Mouse (Mus musculus): Measurements from ENCODE around the gene Saysd1. TPM values are rescaled to one million over a fixed set of nuclear protein-coding genes. Genes with fewer than 3 reads are reported as not detected.
"Not testable (repeated sequence)": the region's sequence is repeated elsewhere in the genome, so short reads cannot be mapped to it uniquely, and the experiment has no call there.

The Saysd1 gene
- polyA plus RNA-seq, 1 experiment, result 5.9 TPM

DNA sequence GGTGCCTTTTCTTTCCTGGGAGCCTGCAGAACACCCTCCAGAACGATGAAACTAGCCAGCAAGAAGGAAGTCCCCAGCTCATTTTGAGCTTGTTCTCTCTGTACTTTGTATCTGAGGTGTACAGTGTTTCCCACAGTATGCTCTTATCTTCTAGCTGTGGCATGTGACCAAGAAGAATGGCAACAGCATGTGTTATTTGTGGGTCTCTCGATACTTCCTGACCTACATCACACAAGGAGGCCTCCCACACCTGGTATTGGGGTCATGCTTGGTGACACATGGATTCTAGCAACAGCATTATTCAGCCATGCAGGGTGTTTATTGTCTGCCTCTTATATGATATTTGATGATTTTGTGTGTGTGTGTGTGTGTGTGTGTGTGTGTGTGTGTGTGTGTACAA is 96.5 kb downstream of the Saysd1 start:
- TF ChIP-seq POLR2A (IDR thresholded peaks at IDR 0.05; ENCODE audit: borderline replicate concordance, control insufficient read depth, low read depth, low read length) (no peak), CTCF (IDR thresholded peaks at IDR 0.05; ENCODE audit: control insufficient read depth, insufficient read depth, low read length) (no peak)
- WGBS, result 31% methylated on average over 2 of the region's 2 CpGs
- no peak overlapping the region for H3K4me3 ChIP-seq (replicated peaks; ENCODE audit: control insufficient read depth, low read depth, low read length)
- H3K4me1 ChIP-seq (ENCODE audit: control insufficient read depth, insufficient read depth, low read length), result no peaks in the 10 kb centered on the region
- H3K27ac ChIP-seq (ENCODE audit: control insufficient read depth, insufficient read depth, low read depth, low read length, poor library complexity), result no peak overlapping the region

- TF ChIP-seq CTCF (IDR thresholded peaks at IDR 0.05; ENCODE audit: control insufficient read depth, insufficient read depth, low read length) (no peak), POLR2A (IDR thresholded peaks at IDR 0.05; ENCODE audit: borderline replicate concordance, control insufficient read depth, low read depth, low read length) (no peak)
- Histone ChIP-seq H3K27ac (ENCODE audit: control insufficient read depth, insufficient read depth, low read depth, low read length, poor library complexity) (no peak overlapping the region), H3K4me1 (ENCODE audit: control insufficient read depth, insufficient read depth, low read length) (no peaks in the 10 kb centered on the region), H3K4me3 (replicated peaks; ENCODE audit: control insufficient read depth, low read depth, low read length) (no peak overlapping the region)
- WGBS, result 19% methylated on average over 4 of the region's 4 CpGs
Observed at GRCm38 (mm10) chr14:20040976-20041375, 97.4 kb downstream of the Saysd1 start.

GRCm38 (mm10) chr14:20039795-20040194 is 98.5 kb downstream of the Saysd1 start:
- Histone ChIP-seq H3K4me1 (ENCODE audit: control insufficient read depth, insufficient read depth, low read length) (no peaks in the 10 kb centered on the region), H3K4me3 (replicated peaks; ENCODE audit: control insufficient read depth, low read depth, low read length) (no peak overlapping the region), H3K27ac (ENCODE audit: control insufficient read depth, insufficient read depth, low read depth, low read length, poor library complexity) (no peak overlapping the region)
- TF ChIP-seq POLR2A (IDR thresholded peaks at IDR 0.05; ENCODE audit: borderline replicate concordance, control insufficient read depth, low read depth, low read length) (no peak), CTCF (IDR thresholded peaks at IDR 0.05; ENCODE audit: control insufficient read depth, insufficient read depth, low read length) (no peak)
- WGBS, result 62% methylated on average over 2 of the region's 2 CpGs

- TF ChIP-seq POLR2A (IDR thresholded peaks at IDR 0.05; ENCODE audit: borderline replicate concordance, control insufficient read depth, low read depth, low read length), result no peak
- no peak for TF ChIP-seq CTCF (IDR thresholded peaks at IDR 0.05; ENCODE audit: control insufficient read depth, insufficient read depth, low read length)
- Histone ChIP-seq H3K4me3 (replicated peaks; ENCODE audit: control insufficient read depth, low read depth, low read length) (no peak overlapping the region), H3K4me1 (ENCODE audit: control insufficient read depth, insufficient read depth, low read length) (no peaks in the 10 kb centered on the region), H3K27ac (ENCODE audit: control insufficient read depth, insufficient read depth, low read depth, low read length, poor library complexity) (no peak overlapping the region)
- 68% methylated on average over 2 of the region's 3 CpGs for WGBS
Observed at GRCm38 (mm10) chr14:20032738-20033116, 105.6 kb downstream of the Saysd1 start.

DNA sequence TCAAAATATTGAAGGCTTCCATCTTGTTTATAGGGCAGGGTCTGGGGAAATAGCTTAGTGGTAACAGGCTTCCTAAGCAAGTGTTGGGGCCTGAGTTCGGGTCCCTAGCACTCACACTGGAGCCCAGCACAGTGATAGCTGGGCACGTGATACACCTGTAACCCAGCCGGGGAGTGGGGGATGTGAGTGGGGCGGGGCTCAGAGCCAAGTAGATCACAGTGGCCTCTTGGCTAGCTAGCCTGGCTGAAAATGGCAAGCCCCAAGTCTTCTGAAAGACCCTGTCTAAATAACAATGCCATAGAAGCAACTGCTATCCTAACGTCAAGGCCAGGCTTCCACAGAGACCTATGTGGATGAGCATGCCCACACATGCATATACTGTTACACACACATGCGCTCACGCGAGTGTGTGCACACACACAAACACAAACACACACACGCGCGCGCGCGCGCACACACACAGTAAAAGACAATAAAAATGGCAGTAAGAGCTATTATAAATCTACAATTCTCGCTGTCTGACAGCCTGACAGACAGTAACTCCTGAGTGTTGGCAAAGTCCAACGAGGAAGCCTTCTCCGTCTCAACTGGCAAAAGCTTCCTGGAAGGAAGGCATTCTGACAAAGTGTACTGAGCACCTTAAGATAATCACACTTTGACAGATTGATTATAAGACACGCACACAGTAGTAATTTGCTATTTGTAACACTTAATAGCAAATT is 106.2 kb downstream of the Saysd1 start:
- TF ChIP-seq POLR2A (IDR thresholded peaks at IDR 0.05; ENCODE audit: borderline replicate concordance, control insufficient read depth, low read depth, low read length) (no peak), CTCF (IDR thresholded peaks at IDR 0.05; ENCODE audit: control insufficient read depth, insufficient read depth, low read length) (no peak)
- no peak overlapping the region for H3K27ac ChIP-seq (ENCODE audit: control insufficient read depth, insufficient read depth, low read depth, low read length, poor library complexity)
- H3K4me3 ChIP-seq (replicated peaks; ENCODE audit: control insufficient read depth, low read depth, low read length), result no peak overlapping the region
- H3K4me1 ChIP-seq (ENCODE audit: control insufficient read depth, insufficient read depth, low read length), result no peaks in the 10 kb centered on the region
- 85% methylated on average over 19 of the region's 19 CpGs for WGBS

DNA sequence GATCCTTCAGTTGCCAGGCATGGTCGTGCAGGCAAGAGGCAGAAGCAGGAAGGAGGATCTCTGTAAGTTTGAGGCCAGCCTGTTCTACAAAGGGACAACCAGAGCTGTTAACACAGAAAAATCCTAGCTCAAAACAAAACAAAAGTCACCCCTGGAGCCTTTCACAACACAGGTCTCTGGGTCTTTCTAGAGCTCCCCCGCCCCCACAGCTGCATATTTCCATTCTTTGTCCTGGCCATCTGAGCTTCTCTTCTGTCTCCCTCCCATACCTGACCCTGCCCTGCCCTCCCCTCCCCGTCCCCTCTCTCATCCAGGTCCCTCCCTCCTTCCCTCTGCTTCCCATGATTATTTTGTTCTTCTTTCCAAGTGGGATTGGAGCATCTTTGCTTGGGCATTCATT is 108.7 kb downstream of the Saysd1 start:
- H3K27ac ChIP-seq (ENCODE audit: control insufficient read depth, insufficient read depth, low read depth, low read length, poor library complexity), result no peak overlapping the region
- 66% methylated on average over 3 of the region's 3 CpGs for WGBS
- no peak for TF ChIP-seq CTCF (IDR thresholded peaks at IDR 0.05; ENCODE audit: control insufficient read depth, insufficient read depth, low read length)
- TF ChIP-seq POLR2A (IDR thresholded peaks at IDR 0.05; ENCODE audit: borderline replicate concordance, control insufficient read depth, low read depth, low read length), result no peak
- H3K4me3 ChIP-seq (replicated peaks; ENCODE audit: control insufficient read depth, low read depth, low read length), result no peak overlapping the region
- H3K4me1 ChIP-seq (ENCODE audit: control insufficient read depth, insufficient read depth, low read length), result peaks cover 4% of the 10 kb centered on the region

GRCm38 (mm10) chr14:20027475-20027874 is 110.9 kb downstream of the Saysd1 start:
- WGBS, result 94% methylated on average over 7 of the region's 7 CpGs
- H3K27ac ChIP-seq (ENCODE audit: control insufficient read depth, insufficient read depth, low read depth, low read length, poor library complexity); H3K4me1 ChIP-seq (ENCODE audit: control insufficient read depth, insufficient read depth, low read length); H3K4me3 ChIP-seq (replicated peaks; ENCODE audit: control insufficient read depth, low read depth, low read length): not testable (repeated sequence)

Other genes with a start within 250 kb of the Saysd1 start
- gene Gng2, start 160.9 kb downstream of the Saysd1 start, polyA plus RNA-seq (2011; ENCODE audit: insufficient read depth, insufficient read length, low replicate concordance, missing spikeins), result 8.7 and 23.1 TPM in 2 replicates
- gene Kcnk5, start 43.3 kb upstream of the Saysd1 start, polyA plus RNA-seq (2011; ENCODE audit: insufficient read depth, insufficient read length, low replicate concordance, missing spikeins), result 1.3 and 5.4 TPM in 2 replicates
- not detected in 2 replicates for gene Kcnk16, start 130.7 kb upstream of the Saysd1 start, polyA plus RNA-seq (2011; ENCODE audit: insufficient read depth, insufficient read length, low replicate concordance, missing spikeins)
- 9.8 and 16.9 TPM in 2 replicates for gene Nudt13, start 156.2 kb upstream of the Saysd1 start, polyA plus RNA-seq (2011; ENCODE audit: insufficient read depth, insufficient read length, low replicate concordance, missing spikeins)
- 11.1 and 18.7 TPM in 2 replicates for gene Ecd, start 209.6 kb upstream of the Saysd1 start, polyA plus RNA-seq (2011; ENCODE audit: insufficient read depth, insufficient read length, low replicate concordance, missing spikeins)
- gene Fam149b, start 209.6 kb upstream of the Saysd1 start, polyA plus RNA-seq (2011; ENCODE audit: insufficient read depth, insufficient read length, low replicate concordance, missing spikeins), result 6.9 and 16.8 TPM in 2 replicates